Comparison of ENCODE assay signal across 8 mouse cellular contexts in the genomic region with DNA sequence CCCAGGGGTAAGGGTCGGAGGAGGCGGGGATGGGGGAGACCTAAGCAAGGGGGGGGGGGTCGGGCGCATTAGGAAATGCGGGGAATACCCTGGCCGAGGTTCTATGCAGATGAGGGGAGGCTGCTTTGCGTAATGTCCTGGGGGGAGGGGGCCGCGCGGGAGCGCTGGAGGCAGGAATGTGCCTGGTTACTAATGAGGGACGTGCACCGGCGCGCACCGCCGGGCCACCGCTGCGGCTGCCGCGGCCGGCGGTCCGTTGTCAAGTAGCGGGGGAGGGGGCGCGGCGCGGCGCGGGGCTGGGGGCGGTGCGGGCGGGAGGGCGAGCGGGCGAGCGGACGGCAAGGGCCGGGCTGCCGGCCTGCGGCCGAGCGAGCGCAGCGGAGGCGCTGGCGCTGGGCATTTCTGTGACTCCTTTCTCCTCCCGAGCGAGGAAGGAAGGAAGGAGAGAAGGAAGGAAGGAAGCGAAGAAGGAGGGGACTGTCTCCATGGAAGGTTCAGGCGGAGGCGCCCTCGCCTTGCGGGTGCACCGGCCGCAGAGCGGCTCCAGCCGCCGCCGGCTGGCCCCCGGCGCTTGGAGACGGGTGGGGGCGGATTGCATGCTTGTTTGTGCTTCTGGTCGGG. TPM values are rescaled to one million over a fixed set of nuclear protein-coding genes. Genes with fewer than 3 reads are reported as not detected.
DNase-seq lines count a peak whose midpoint lies in the region; ATAC-seq and TF ChIP-seq lines count a peak whose summit lies in the region.

No protein-coding gene starts in this region.

- peak overlapping the region; percentile 95 for H3K4me3 ChIP-seq in gastrocnemius, adult 2 months
- peak overlapping the region; percentile 67 for H3K4me3 ChIP-seq in hindbrain, embryonic 16.5 days (ENCODE audit: low read length)
- peak overlapping the region; percentile 86 for H3K4me3 ChIP-seq in left cerebral cortex, adult 2 months

- H3K9ac ChIP-seq in hindbrain, embryonic 16.5 days (ENCODE audit: low read depth, low read length), result peak overlapping the region; percentile 90

- ATAC-seq in hindbrain, embryonic 16.5 days, result peak; percentile 55
- no peak for ATAC-seq in megakaryocyte progenitor cell, adult 5-6 weeks (replicated peaks; ENCODE audit: poor library complexity)

- H3K27ac ChIP-seq in gastrocnemius, adult 2 months, result peak overlapping the region; percentile 99
- H3K27ac ChIP-seq in hindbrain, embryonic 16.5 days (ENCODE audit: low read depth, low read length), result peak overlapping the region; percentile 98
- peak overlapping the region; percentile 100 for H3K27ac ChIP-seq in left cerebral cortex, adult 2 months

- TF ChIP-seq CTCF in gastrocnemius, adult 2 months (IDR thresholded peaks at IDR 0.05), result peak; percentile 22; the same call in 1 of the 2 replicates
- no peak for TF ChIP-seq CTCF in left cerebral cortex, adult 2 months (IDR thresholded peaks at IDR 0.05)

- H3K4me1 ChIP-seq in hindbrain, embryonic 16.5 days (ENCODE audit: control insufficient read depth, insufficient read depth, low read depth, low read length), result peaks cover 3% of the 10 kb centered on the region; the same call in 1 of the 2 replicates

- H3K36me3 ChIP-seq in hindbrain, embryonic 16.5 days (ENCODE audit: control insufficient read depth, insufficient read depth, low read length), result no peaks in the 10 kb centered on the region

- DNase-seq in T-cell, adult 2 months (ENCODE audit: low spot score), result peak; percentile 81
- peak; percentile 72 for DNase-seq in cerebellum, adult 9-10 months
- DNase-seq in gastrocnemius, adult 2 months, result peak; percentile 87
- DNase-seq in left cerebral cortex, adult 2 months (ENCODE audit: extremely low spot score in 1 of 2, low spot score in 2 of 2), result peak; percentile 69 to 81
- DNase-seq in lung, postnatal 4 days, result peak; percentile 79 to 86
- peak; percentile 29 for DNase-seq in spleen, adult 12 weeks (ENCODE audit: low spot score)

- H3K4me2 ChIP-seq in hindbrain, embryonic 16.5 days (ENCODE audit: low read length), result peak overlapping the region; percentile 100

- no peaks in the 10 kb centered on the region for H3K9me3 ChIP-seq in hindbrain, embryonic 16.5 days (ENCODE audit: control insufficient read depth, low read length)

- WGBS in hindbrain, embryonic 16.5 days, result under 1% methylated on average over 34 of the region's 66 CpGs

- H3K27me3 ChIP-seq in hindbrain, embryonic 16.5 days (replicated peaks; ENCODE audit: control insufficient read depth, insufficient read depth, low read length), result no peaks in the 10 kb centered on the region

- intact Hi-C loops in gastrocnemius, adult 2 months (cut with DNase I), result loop anchor here (5.0 kb wide), 3 partner anchors 100 to 230 kb away; a partner anchor contains a TSS
- intact Hi-C loops in left cerebral cortex, adult 2 months (cut with DNase I), result loop anchor here (1.0 to 10.0 kb wide), 7 partner anchors 115 to 424 kb away; a partner anchor contains a TSS

RNA-seq across cellular contexts. Expression of a gene that starts 1.1 kb away (rescaled TPM):
- total RNA-seq in gastrocnemius, adult 2 months (2021), result 10 to 100 TPM; 40.5 to 42.0 TPM
- polyA plus RNA-seq in hindbrain, embryonic 16.5 days (2015; fragmentation: Nextera tagmentation; extraction: Ambion mirVana), result 10.6 and 12.5 TPM in 2 replicates
- total RNA-seq in left cerebral cortex, adult 2 months (2021), result 100 to 1,000 TPM; 252 to 263 TPM
- 1.2 and 2.0 TPM in 2 replicates for total RNA-seq in megakaryocyte progenitor cell, adult 5-6 weeks (2015)
- 0.57 and 1.6 TPM in 2 replicates for total RNA-seq in megakaryocyte progenitor cell, adult 5-6 weeks (2017)

Comparison
In these comparisons a context has a peak if more than half of its experiments do, and no peak if none do; other contexts are left out.
1. DNase-seq: peak in every context shown above with its lines; median percentile 87 in gastrocnemius, adult 2 months; 82 in lung, postnatal 4 days; 81 in T-cell, adult 2 months; 75 in left cerebral cortex, adult 2 months; 72 in cerebellum, adult 9-10 months; 29 in spleen, adult 12 weeks.
2. RNA of a gene that starts 1.1 kb away (total RNA-seq): 252 to 263 TPM in left cerebral cortex, adult 2 months and 40.5 to 42.0 TPM in gastrocnemius, adult 2 months; 0.57 to 2.0 TPM in megakaryocyte progenitor cell, adult 5-6 weeks; every median in the first group is over 10 times any median in the second.
3. Peak in every context shown above with its lines, with median percentiles within 50 percentile points of each other: H3K27ac ChIP-seq and H3K4me3 ChIP-seq.